In the genomic region with DNA sequence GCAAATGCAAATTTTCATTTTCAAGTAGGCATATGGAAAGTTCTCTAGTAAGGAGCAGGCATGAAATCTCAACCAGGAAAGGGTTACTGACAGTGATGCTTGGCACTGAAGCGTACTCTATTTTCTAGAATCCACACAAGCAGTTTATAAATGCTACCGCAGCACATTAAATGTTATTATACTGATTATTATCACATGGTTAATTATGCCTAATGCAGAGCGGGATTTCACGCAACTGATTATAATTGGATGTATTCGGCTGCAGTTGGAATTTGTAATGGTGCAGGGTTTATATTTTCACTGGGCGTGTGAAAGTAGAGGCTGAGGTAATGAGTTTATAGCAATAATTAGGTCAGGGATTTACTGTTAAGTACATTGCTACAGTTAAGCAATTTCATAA, we compare ENCODE assay signal across 29 mouse cellular contexts.
A peak's percentile ranks its signal among the peaks of the same experiment; 100 is the strongest.
DNase-seq lines count a peak whose midpoint lies in the region; ATAC-seq lines count a peak whose summit lies in the region.
"Had no signal": no experiment of that assay in that cellular context is flagged by ENCODE, and none has a peak within 500 bp of the region (broad histone marks: within the 10 kb centered on the region; RNA-seq: fewer than 3 reads in every experiment).

No protein-coding gene starts in this region.

- 0 out of 2 replicates have a peak overlapping the region, but pooled peaks have one; percentile 30 for H3K27ac ChIP-seq in hindbrain, embryonic 13.5 days
- no peak overlapping the region for H3K27ac ChIP-seq in hindbrain, embryonic 12.5 days
- H3K27ac ChIP-seq in neural tube, embryonic 13.5 days (replicated peaks), result no peak overlapping the region
- no peak overlapping the region for H3K27ac ChIP-seq in midbrain, embryonic 15.5 days
- H3K27ac ChIP-seq in neural tube, embryonic 15.5 days (replicated peaks), result no peak overlapping the region
- H3K27ac ChIP-seq: embryonic facial prominence, embryonic 13.5 days; heart, embryonic 13.5 days; intestine, embryonic 15.5 days; kidney, postnatal 0 days; limb, embryonic 10.5 days; limb, embryonic 15.5 days; liver, embryonic 13.5 days; macrophage; stomach, postnatal 0 days had no signal

- peaks cover 13% of the 10 kb centered on the region for H3K4me1 ChIP-seq in hindbrain, embryonic 13.5 days (replicated peaks)
- peaks cover 5% of the 10 kb centered on the region for H3K4me1 ChIP-seq in hindbrain, embryonic 12.5 days
- peaks cover 6% of the 10 kb centered on the region; the same call in 1 of the 2 replicates for H3K4me1 ChIP-seq in neural tube, embryonic 13.5 days (replicated peaks)
- no peaks in the 10 kb centered on the region for H3K4me1 ChIP-seq in midbrain, embryonic 15.5 days
- 0 out of 2 replicates have a peak, but pooled peaks cover 5% of the 10 kb centered on the region for H3K4me1 ChIP-seq in neural tube, embryonic 15.5 days
- H3K4me1 ChIP-seq: embryonic facial prominence, embryonic 13.5 days; intestine, embryonic 15.5 days; limb, embryonic 10.5 days; limb, embryonic 15.5 days; liver, embryonic 13.5 days had no signal

- WGBS in hindbrain, embryonic 13.5 days, result 60% methylated on average over 6 of the region's 6 CpGs
- WGBS in hindbrain, embryonic 12.5 days, result 78% methylated on average over 6 of the region's 6 CpGs
- 50% methylated on average over 6 of the region's 6 CpGs for WGBS in neural tube, embryonic 13.5 days
- WGBS in midbrain, embryonic 15.5 days, result 47% methylated on average over 6 of the region's 6 CpGs
- 48% methylated on average over 6 of the region's 6 CpGs for WGBS in neural tube, embryonic 15.5 days

- no peak overlapping the region for H3K9ac ChIP-seq in hindbrain, embryonic 13.5 days
- no peak overlapping the region for H3K9ac ChIP-seq in hindbrain, embryonic 12.5 days
- no peak overlapping the region for H3K9ac ChIP-seq in neural tube, embryonic 13.5 days
- no peak overlapping the region for H3K9ac ChIP-seq in midbrain, embryonic 15.5 days
- H3K9ac ChIP-seq in neural tube, embryonic 15.5 days (replicated peaks), result no peak overlapping the region
- H3K9ac ChIP-seq: embryonic facial prominence, embryonic 13.5 days; heart, embryonic 13.5 days; intestine, embryonic 15.5 days; limb, embryonic 15.5 days; liver, embryonic 13.5 days had no signal

- H3K4me2 ChIP-seq in hindbrain, embryonic 13.5 days, result no peak overlapping the region
- H3K4me2 ChIP-seq in hindbrain, embryonic 12.5 days (replicated peaks), result no peak overlapping the region
- no peak overlapping the region for H3K4me2 ChIP-seq in neural tube, embryonic 13.5 days
- H3K4me2 ChIP-seq in midbrain, embryonic 15.5 days, result no peak overlapping the region
- H3K4me2 ChIP-seq in neural tube, embryonic 15.5 days, result no peak overlapping the region
- H3K4me2 ChIP-seq: embryonic facial prominence, embryonic 13.5 days; heart, embryonic 13.5 days; intestine, embryonic 15.5 days; limb, embryonic 15.5 days; liver, embryonic 13.5 days had no signal

- peak; percentile 18; the same call in 1 of the 2 replicates for ATAC-seq in hindbrain, embryonic 13.5 days (ENCODE audit: low FRiP score)
- no peak for ATAC-seq in hindbrain, embryonic 12.5 days (ENCODE audit: low FRiP score)
- peak; percentile 73 for ATAC-seq in neural tube, embryonic 13.5 days (ENCODE audit: low read depth)
- ATAC-seq in midbrain, embryonic 15.5 days (replicated peaks), result peak; percentile 48
- ATAC-seq in neural tube, embryonic 15.5 days (ENCODE audit: low FRiP score), result peak; percentile 87
- ATAC-seq: intestine, embryonic 15.5 days; lung, postnatal 0 days had no signal

- DNase-seq in neural tube, embryonic 10.5 days (ENCODE audit: extremely low spot score, low spot score), result no peak
- DNase-seq in urinary bladder, adult 2 months (ENCODE audit: low spot score), result no peak
- DNase-seq: adrenal gland, postnatal 25 days; B cell, adult 2 months; cerebellum, adult 18-20 months; cerebellum, postnatal 10 days; gastrocnemius, postnatal 10 days; heart, postnatal 10 days; kidney, adult 8-10 months; kidney, postnatal 4 days; liver, embryonic 13.5 days; lung, adult 18-20 months; right cerebral cortex, postnatal 25 days; thymus, adult 18-20 months; thymus, postnatal 25 days had no signal

- no peaks in the 10 kb centered on the region for H3K36me3 ChIP-seq in hindbrain, embryonic 13.5 days
- H3K36me3 ChIP-seq in hindbrain, embryonic 12.5 days, result no peaks in the 10 kb centered on the region
- no peaks in the 10 kb centered on the region for H3K36me3 ChIP-seq in neural tube, embryonic 13.5 days
- no peaks in the 10 kb centered on the region for H3K36me3 ChIP-seq in midbrain, embryonic 15.5 days (replicated peaks)
- H3K36me3 ChIP-seq in neural tube, embryonic 15.5 days, result no peaks in the 10 kb centered on the region
- H3K36me3 ChIP-seq: embryonic facial prominence, embryonic 13.5 days; heart, embryonic 13.5 days; intestine, embryonic 15.5 days; limb, embryonic 10.5 days; limb, embryonic 15.5 days; liver, embryonic 13.5 days had no signal

- no peaks in the 10 kb centered on the region for H3K9me3 ChIP-seq in hindbrain, embryonic 13.5 days
- H3K9me3 ChIP-seq in hindbrain, embryonic 12.5 days (replicated peaks), result no peaks in the 10 kb centered on the region
- no peaks in the 10 kb centered on the region for H3K9me3 ChIP-seq in neural tube, embryonic 13.5 days
- no peaks in the 10 kb centered on the region for H3K9me3 ChIP-seq in midbrain, embryonic 15.5 days
- H3K9me3 ChIP-seq in neural tube, embryonic 15.5 days (replicated peaks), result no peaks in the 10 kb centered on the region
- H3K9me3 ChIP-seq: embryonic facial prominence, embryonic 13.5 days; heart, embryonic 13.5 days; intestine, embryonic 15.5 days; limb, embryonic 10.5 days; limb, embryonic 15.5 days; liver, embryonic 13.5 days had no signal

- H3K27me3 ChIP-seq in hindbrain, embryonic 13.5 days, result no peaks in the 10 kb centered on the region
- H3K27me3 ChIP-seq in hindbrain, embryonic 12.5 days, result no peaks in the 10 kb centered on the region
- no peaks in the 10 kb centered on the region for H3K27me3 ChIP-seq in neural tube, embryonic 13.5 days
- H3K27me3 ChIP-seq in midbrain, embryonic 15.5 days (replicated peaks), result no peaks in the 10 kb centered on the region
- no peaks in the 10 kb centered on the region for H3K27me3 ChIP-seq in neural tube, embryonic 15.5 days (replicated peaks)
- H3K27me3 ChIP-seq: embryonic facial prominence, embryonic 13.5 days; heart, embryonic 13.5 days; intestine, embryonic 15.5 days; limb, embryonic 15.5 days; liver, embryonic 13.5 days had no signal

- no peak overlapping the region for H3K4me3 ChIP-seq in hindbrain, embryonic 13.5 days
- no peak overlapping the region for H3K4me3 ChIP-seq in hindbrain, embryonic 12.5 days
- H3K4me3 ChIP-seq in neural tube, embryonic 13.5 days, result no peak overlapping the region
- H3K4me3 ChIP-seq in midbrain, embryonic 15.5 days, result no peak overlapping the region
- H3K4me3 ChIP-seq in neural tube, embryonic 15.5 days (replicated peaks), result no peak overlapping the region
- H3K4me3 ChIP-seq: embryonic facial prominence, embryonic 13.5 days; heart, embryonic 13.5 days; intestine, embryonic 15.5 days; limb, embryonic 10.5 days; limb, embryonic 15.5 days; liver, embryonic 13.5 days had no signal
